Mouse (Mus musculus) C2C12 (cell line): ENCODE measurements around the gene Tmed2. TPM values are rescaled to one million over a fixed set of nuclear protein-coding genes. Genes with fewer than 3 reads are reported as not detected.

Experiments used
- H3K27me3 ChIP-seq: one replicate; pipeline ENCODE4 v1.6.1; 2011; ENCODE audit not compliant: control insufficient read depth, insufficient read depth, insufficient read length
- H3K36me3 ChIP-seq: one replicate; pipeline ENCODE4 v1.6.1; 2011; ENCODE audit not compliant: control insufficient read depth, insufficient read depth
- H3K4me3 ChIP-seq: one replicate; pipeline ENCODE4 v1.5.1; 2011; ENCODE audit warnings: mild to moderate bottlenecking, control low read depth; ENCODE audit not compliant: poor library complexity, insufficient read depth, severe bottlenecking
- H3K79me2 ChIP-seq: one replicate; pipeline ENCODE4 v1.6.1; 2011; ENCODE audit not compliant: control insufficient read depth, insufficient read depth
- H3K79me3 ChIP-seq: one replicate; pipeline ENCODE4 v1.6.1; 2011; ENCODE audit warnings: low read depth, control low read depth
- H3ac ChIP-seq: one replicate; pipeline ENCODE3; 2011; ENCODE audit warnings: low read depth; ENCODE audit not compliant: control insufficient read depth, insufficient read length
- CEBPB ChIP-seq: IDR thresholded peaks from one replicate; pipeline ENCODE4 v1.6.1; 2011; ENCODE audit warnings: low read depth, mild to moderate bottlenecking, control low read depth, moderate library complexity
- CTCF ChIP-seq: IDR thresholded peaks from one replicate; pipeline ENCODE4 v1.5.1; 2011; ENCODE audit not compliant: control insufficient read depth, insufficient read depth, insufficient read length
- FOSL1 ChIP-seq: IDR thresholded peaks from one replicate; pipeline ENCODE4 v1.8.0; 2011; ENCODE audit warnings: mild to moderate bottlenecking, low read length; ENCODE audit not compliant: poor library complexity, insufficient read depth, severe bottlenecking
- MAX ChIP-seq: IDR thresholded peaks from one replicate; pipeline ENCODE4 v1.6.1; 2011; ENCODE audit warnings: mild to moderate bottlenecking, control low read depth
- MYOD1 ChIP-seq: IDR thresholded peaks from one replicate; pipeline ENCODE4 v1.6.1; 2011; ENCODE audit warnings: low read depth; ENCODE audit not compliant: control insufficient read depth, insufficient read length
- MYOG ChIP-seq: IDR thresholded peaks from one replicate; pipeline ENCODE4 v1.6.1; 2011; ENCODE audit not compliant: control insufficient read depth, insufficient read length; ENCODE audit errors: extremely low read depth
- USF1 ChIP-seq: IDR thresholded peaks from one replicate; pipeline ENCODE4 v1.6.1; 2011; ENCODE audit warnings: low read depth, mild to moderate bottlenecking, control low read depth, moderate library complexity
- polyA plus RNA-seq: library from polyadenylated mRNA; unstranded; fragments of >200 nt; fragmentation: generic; extraction: Trizol; gene quantifications from one replicate; pipeline ENCODE4 v1.2.1, GENCODE M21; 2012; ENCODE audit warnings: missing spikeins

Tmed2 gene
- polyA plus RNA-seq, 1 experiment, result 187 TPM

- Histone ChIP-seq H3ac (no peak overlapping the region), H3K36me3 (no peaks in the 10 kb centered on the region), H3K79me3 (no peaks in the 10 kb centered on the region), H3K79me2 (no peaks in the 10 kb centered on the region), H3K27me3 (no peaks in the 10 kb centered on the region), H3K4me3 (no peak overlapping the region)
- TF ChIP-seq CTCF, result no peak
- no peak for TF ChIP-seq MYOD1
- TF ChIP-seq MAX, result no peak
- no peak for TF ChIP-seq USF1
- no peak for TF ChIP-seq FOSL1
- TF ChIP-seq MYOG, result no peak
- TF ChIP-seq CEBPB, result no peak
Measured at GRCm38 (mm10) chr5:124503742-124504141, 36.8 kb upstream of the Tmed2 start.

DNA sequence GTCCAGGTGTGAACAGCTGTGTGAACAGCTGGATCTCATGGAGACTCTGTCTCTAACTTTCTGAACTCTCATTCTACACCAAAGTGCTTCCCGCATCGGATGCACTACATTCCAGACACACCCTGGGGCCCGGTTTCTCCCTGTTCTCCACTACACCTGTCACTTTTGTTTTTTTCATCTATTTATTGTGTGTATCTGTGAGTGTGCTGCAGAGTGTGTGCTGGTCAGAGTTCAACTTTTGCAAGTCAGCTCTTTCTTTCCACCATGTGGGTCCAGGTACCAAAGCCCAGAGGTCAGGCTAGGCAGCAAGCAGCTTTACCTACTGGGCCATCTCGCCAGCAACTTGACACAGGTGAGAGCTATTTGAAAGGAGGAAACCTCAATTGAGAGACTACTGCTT, 35.3 kb upstream of the Tmed2 start:
- TF ChIP-seq USF1 (no peak), FOSL1 (no peak), MYOD1 (no peak), MYOG (no peak)
- H3K4me3 ChIP-seq, result no peak overlapping the region

GRCm38 (mm10) chr5:124506731-124507359, 33.6 kb upstream of the Tmed2 start:
- H3K79me3 ChIP-seq, result no peaks in the 10 kb centered on the region
- no peaks in the 10 kb centered on the region for H3K27me3 ChIP-seq
- TF ChIP-seq MAX (no peak), MYOD1 (no peak), FOSL1 (no peak), MYOG (no peak), CTCF (no peak), USF1 (no peak), CEBPB (peak; percentile 44)
- no peaks in the 10 kb centered on the region for H3K79me2 ChIP-seq
- H3K4me3 ChIP-seq, result no peak overlapping the region
- H3K36me3 ChIP-seq, result no peaks in the 10 kb centered on the region
- no peak overlapping the region for H3ac ChIP-seq

More for the DNA sequence above, 35.3 kb upstream of the Tmed2 start:
- Histone ChIP-seq H3K79me2 (no peaks in the 10 kb centered on the region), H3ac (no peak overlapping the region), H3K36me3 (no peaks in the 10 kb centered on the region), H3K27me3 (no peaks in the 10 kb centered on the region), H3K79me3 (no peaks in the 10 kb centered on the region)

- no peak for TF ChIP-seq CTCF
- TF ChIP-seq CEBPB, result no peak
- no peak for TF ChIP-seq MYOG
- TF ChIP-seq MYOD1, result no peak
- no peak for TF ChIP-seq USF1
- no peak for TF ChIP-seq FOSL1
- no peak for TF ChIP-seq MAX
- H3K79me2 ChIP-seq, result no peaks in the 10 kb centered on the region
- H3K36me3 ChIP-seq, result peaks cover 2% of the 10 kb centered on the region
- no peak overlapping the region for H3ac ChIP-seq
- H3K27me3 ChIP-seq, result no peaks in the 10 kb centered on the region
- H3K4me3 ChIP-seq, result no peak overlapping the region
- no peaks in the 10 kb centered on the region for H3K79me3 ChIP-seq
Measured at GRCm38 (mm10) chr5:124509200-124509599, 31.3 kb upstream of the Tmed2 start.

- Histone ChIP-seq H3K36me3 (peaks cover 3% of the 10 kb centered on the region), H3K79me2 (no peaks in the 10 kb centered on the region), H3K27me3 (no peaks in the 10 kb centered on the region), H3K79me3 (no peaks in the 10 kb centered on the region), H3K4me3 (no peak overlapping the region), H3ac (no peak overlapping the region)
- TF ChIP-seq MYOD1, result no peak
- TF ChIP-seq CTCF, result no peak
- no peak for TF ChIP-seq USF1
- no peak for TF ChIP-seq FOSL1
- TF ChIP-seq CEBPB, result no peak
- no peak for TF ChIP-seq MAX
- no peak for TF ChIP-seq MYOG
Measured at GRCm38 (mm10) chr5:124509742-124510237, 30.7 kb upstream of the Tmed2 start.
